Mouse (Mus musculus) kidney, adult 11 months (tissue): ENCODE measurements around the gene Cdc16.

ENCODE experiments used
- DNase-seq: peaks from one replicate; pipeline ENCODE4 v3.0.0; 2022

Cdc16 gene

DNA sequence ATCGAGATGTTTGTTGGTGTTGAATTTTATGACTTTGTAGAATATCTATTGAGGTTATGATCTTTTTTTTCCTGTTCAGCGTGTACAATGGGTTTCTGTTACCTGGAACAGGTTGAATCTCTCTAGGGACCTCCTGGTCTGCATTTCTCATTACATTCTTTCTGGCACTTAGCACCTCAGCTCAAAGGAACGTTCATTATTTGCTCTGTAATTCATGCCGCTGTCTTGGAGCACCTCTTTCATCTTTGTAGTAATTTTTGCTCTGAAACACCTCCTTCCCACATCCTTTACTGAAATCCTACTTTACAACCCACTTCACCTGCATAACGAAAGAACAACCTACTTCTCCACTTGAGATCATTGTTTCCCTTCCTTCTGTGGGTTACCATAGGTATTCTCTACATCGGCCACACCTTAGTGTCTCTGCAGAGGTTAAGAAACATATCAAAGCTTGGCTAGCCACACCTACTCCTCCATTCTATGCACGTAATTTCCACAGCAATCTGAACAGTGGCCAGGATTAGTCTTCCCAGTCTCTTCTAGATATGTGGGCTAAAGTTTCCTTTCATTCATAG is 71.2 kb downstream of the Cdc16 start:
- DNase-seq: no peak
